Mouse (Mus musculus) spleen, adult 2 months (tissue): ENCODE measurements around the gene Lrriq4.

ENCODE experiments used
- CTCF ChIP-seq: fragments of 200-500 bp; IDR thresholded peaks from 2 replicates; pipeline ENCODE4 v1.5.1; 2011; ENCODE audit warnings: mild to moderate bottlenecking, inconsistent platforms; ENCODE audit not compliant: insufficient read depth, insufficient read length, insufficient replicate concordance; ENCODE audit errors: extremely low read depth
- POLR2A ChIP-seq: fragments of 200-500 bp; IDR thresholded peaks from 2 replicates; pipeline ENCODE4 v1.6.1; 2011; ENCODE audit warnings: low read depth, low read length, inconsistent platforms

- TF ChIP-seq CTCF = no peak
- TF ChIP-seq POLR2A = no peak
Measured at GRCm38 (mm10) chr3:30695661-30696060, 51.4 kb downstream of the Lrriq4 start.
